ENCODE assay signal across 18 mouse cellular contexts in genomic region chr7:133027930-133028329, GRCm38 (mm10).
A peak's percentile ranks its signal among the peaks of the same experiment; 100 is the strongest.
DNase-seq lines count a peak whose midpoint lies in the region; ATAC-seq and TF ChIP-seq lines count a peak whose summit lies in the region.
"Had no signal": no experiment of that assay in that cellular context is flagged by ENCODE, and none has a peak within 500 bp of the region (broad histone marks: within the 10 kb centered on the region; RNA-seq: fewer than 3 reads in every experiment).

No protein-coding gene starts in this region.

- WGBS in intestine, postnatal 0 days = 64% methylated on average over 4 of the region's 4 CpGs
- WGBS in intestine, embryonic 15.5 days = 82% methylated on average over 4 of the region's 4 CpGs

- peaks cover 16% of the 10 kb centered on the region for H3K4me1 ChIP-seq in intestine, postnatal 0 days (replicated peaks; ENCODE audit: control insufficient read depth, insufficient read depth, low read length)
- H3K4me1 ChIP-seq in intestine, embryonic 15.5 days (replicated peaks) = peaks cover 34% of the 10 kb centered on the region

- TF ChIP-seq CTCF in intestine, postnatal 0 days (IDR thresholded peaks at IDR 0.05; ENCODE audit: low read depth) = no peak

- H3K4me3 ChIP-seq in intestine, postnatal 0 days (ENCODE audit: low read depth, low read length) = no peak overlapping the region
- no peak overlapping the region for H3K4me3 ChIP-seq in intestine, embryonic 15.5 days (replicated peaks)
- H3K4me3 ChIP-seq: embryonic facial prominence, embryonic 13.5 days; embryonic facial prominence, embryonic 15.5 days; erythroblast, embryonic 14.5 days; forebrain, embryonic 10.5 days; forebrain, embryonic 12.5 days had no signal

- H3K27ac ChIP-seq in intestine, postnatal 0 days (ENCODE audit: low read depth, low read length) = 0 out of 2 replicates have a peak overlapping the region, but pooled peaks have one; percentile 77
- H3K27ac ChIP-seq in intestine, embryonic 15.5 days = no peak overlapping the region
- H3K27ac ChIP-seq: embryonic facial prominence, embryonic 13.5 days; embryonic facial prominence, embryonic 15.5 days; forebrain, embryonic 10.5 days; forebrain, embryonic 12.5 days had no signal

- H3K4me2 ChIP-seq in intestine, postnatal 0 days (replicated peaks; ENCODE audit: low read depth) = peak overlapping the region; percentile 30; the same call in 1 of the 2 replicates
- no peak overlapping the region for H3K4me2 ChIP-seq in intestine, embryonic 15.5 days (replicated peaks)
- H3K4me2 ChIP-seq: embryonic facial prominence, embryonic 13.5 days; embryonic facial prominence, embryonic 15.5 days; forebrain, embryonic 12.5 days had no signal

- no peak overlapping the region for H3K9ac ChIP-seq in intestine, postnatal 0 days (ENCODE audit: low read depth, low read length)
- H3K9ac ChIP-seq in intestine, embryonic 15.5 days = no peak overlapping the region
- H3K9ac ChIP-seq: embryonic facial prominence, embryonic 13.5 days; embryonic facial prominence, embryonic 15.5 days; forebrain, embryonic 12.5 days had no signal

- ATAC-seq in intestine, postnatal 0 days = no peak
- ATAC-seq in intestine, embryonic 15.5 days = no peak
- ATAC-seq: forebrain, embryonic 14.5 days; forebrain, embryonic 16.5 days had no signal

- DNase-seq in adrenal gland, adult 2 months = peak; percentile 53
- DNase-seq in adrenal gland, adult 8-10 months = no peak
- DNase-seq: cerebellum, adult 11 months; cerebellum, adult 18-20 months; cerebellum, adult 8-10 months; cerebellum, adult 9-11 months; cerebellum, postnatal 14 days; cerebellum, postnatal 36 days; embryo, embryonic 11 days had no signal

- H3K36me3 ChIP-seq in intestine, postnatal 0 days (ENCODE audit: control insufficient read depth, insufficient read depth) = no peaks in the 10 kb centered on the region
- H3K36me3 ChIP-seq in intestine, embryonic 15.5 days = no peaks in the 10 kb centered on the region
- H3K36me3 ChIP-seq: embryonic facial prominence, embryonic 15.5 days; forebrain, embryonic 12.5 days had no signal

- H3K27me3 ChIP-seq in intestine, postnatal 0 days (replicated peaks; ENCODE audit: control insufficient read depth, insufficient read depth, low read length) = no peaks in the 10 kb centered on the region
- no peaks in the 10 kb centered on the region for H3K27me3 ChIP-seq in intestine, embryonic 15.5 days (replicated peaks)
- H3K27me3 ChIP-seq: embryonic facial prominence, embryonic 13.5 days; embryonic facial prominence, embryonic 15.5 days; forebrain, embryonic 12.5 days had no signal

- H3K9me3 ChIP-seq in intestine, postnatal 0 days (ENCODE audit: control insufficient read depth) = no peaks in the 10 kb centered on the region
- no peaks in the 10 kb centered on the region for H3K9me3 ChIP-seq in intestine, embryonic 15.5 days
- H3K9me3 ChIP-seq: embryonic facial prominence, embryonic 13.5 days; embryonic facial prominence, embryonic 15.5 days; forebrain, embryonic 10.5 days; forebrain, embryonic 12.5 days had no signal
